Mouse (Mus musculus) MN1 (cell line): ENCODE measurements around the gene D630003M21Rik.
A peak's percentile ranks its signal among the peaks of the same experiment; 100 is the strongest.

Source experiments
- DNase-seq: peaks from one replicate; pipeline ENCODE4 v3.0.0-alpha.2; 2016; ENCODE audit warnings: low spot score

Gene D630003M21Rik

GRCm38 (mm10) chr2:158228670-158229502 is at the start of gene D630003M21Rik:
D630003M21Rik (minus strand) TSS chr2:158229222.
- DNase-seq, result no peak

- DNase-seq, result no peak
Measured at GRCm38 (mm10) chr2:158276878-158277277, 47.9 kb upstream of the D630003M21Rik start.

- no peak for DNase-seq
Measured at GRCm38 (mm10) chr2:158276451-158276850, 47.4 kb upstream of the D630003M21Rik start.

GRCm38 (mm10) chr2:158275811-158276210 is 46.8 kb upstream of the D630003M21Rik start:
- DNase-seq, result no peak

GRCm38 (mm10) chr2:158275349-158275748 is 46.3 kb upstream of the D630003M21Rik start:
- DNase-seq, result no peak

GRCm38 (mm10) chr2:158273646-158274045 is 44.6 kb upstream of the D630003M21Rik start:
- no peak for DNase-seq

- DNase-seq, result no peak
Measured at GRCm38 (mm10) chr2:158270017-158270416, 41.0 kb upstream of the D630003M21Rik start.

- DNase-seq, result no peak
Measured at GRCm38 (mm10) chr2:158264877-158265276, 35.9 kb upstream of the D630003M21Rik start.

- DNase-seq, result no peak
Measured at GRCm38 (mm10) chr2:158259498-158259897, 30.5 kb upstream of the D630003M21Rik start.

GRCm38 (mm10) chr2:158258781-158259180 is 29.8 kb upstream of the D630003M21Rik start:
- peak; percentile 73 for DNase-seq

- peak; percentile 20 for DNase-seq
Measured at GRCm38 (mm10) chr2:158258005-158258418, 29.0 kb upstream of the D630003M21Rik start, which contains the start of gene Bpi. Bpi (plus strand) TSS chr2:158258094.

GRCm38 (mm10) chr2:158256894-158257293 is 27.9 kb upstream of the D630003M21Rik start:
- DNase-seq, result no peak

GRCm38 (mm10) chr2:158253806-158254205 is 24.8 kb upstream of the D630003M21Rik start:
- no peak for DNase-seq

- no peak for DNase-seq
Measured at GRCm38 (mm10) chr2:158250558-158250957, 21.5 kb upstream of the D630003M21Rik start.

GRCm38 (mm10) chr2:158248318-158248717 is 19.3 kb upstream of the D630003M21Rik start:
- DNase-seq, result peak; percentile 27

GRCm38 (mm10) chr2:158247852-158248251 is 18.8 kb upstream of the D630003M21Rik start:
- no peak for DNase-seq

- DNase-seq, result no peak
Measured at GRCm38 (mm10) chr2:158245072-158245817, 16.2 kb upstream of the D630003M21Rik start.

GRCm38 (mm10) chr2:158243129-158243870 is 14.3 kb upstream of the D630003M21Rik start:
- DNase-seq, result no peak

- no peak for DNase-seq
Measured at GRCm38 (mm10) chr2:158242170-158242896, 13.3 kb upstream of the D630003M21Rik start.

GRCm38 (mm10) chr2:158241126-158241738 is 12.2 kb upstream of the D630003M21Rik start:
- DNase-seq, result no peak

- DNase-seq, result no peak
Measured at GRCm38 (mm10) chr2:158238101-158238500, 9.1 kb upstream of the D630003M21Rik start.
